Mouse (Mus musculus): ENCODE data around the gene Dnajb6. TPM values are rescaled to one million over a fixed set of nuclear protein-coding genes. Genes with fewer than 3 reads are reported as not detected.

Dnajb6 gene
- total RNA-seq, 2 experiments from 2014 or later, result 157 to 169 TPM

- no peak overlapping the region for H3K4me3 ChIP-seq
- no peak for TF ChIP-seq CTCF (IDR thresholded peaks at IDR 0.05)
- DNase-seq (ENCODE audit: extremely low spot score in 1 of 2, low spot score in 2 of 2), result no peak
- intact Hi-C loops (cut with DNase I), result no loop called here
- H3K27ac ChIP-seq, result no peak overlapping the region
These were observed 81.2 kb downstream of the Dnajb6 start for GRCm38 (mm10) chr5:29816523-29817242.

DNA sequence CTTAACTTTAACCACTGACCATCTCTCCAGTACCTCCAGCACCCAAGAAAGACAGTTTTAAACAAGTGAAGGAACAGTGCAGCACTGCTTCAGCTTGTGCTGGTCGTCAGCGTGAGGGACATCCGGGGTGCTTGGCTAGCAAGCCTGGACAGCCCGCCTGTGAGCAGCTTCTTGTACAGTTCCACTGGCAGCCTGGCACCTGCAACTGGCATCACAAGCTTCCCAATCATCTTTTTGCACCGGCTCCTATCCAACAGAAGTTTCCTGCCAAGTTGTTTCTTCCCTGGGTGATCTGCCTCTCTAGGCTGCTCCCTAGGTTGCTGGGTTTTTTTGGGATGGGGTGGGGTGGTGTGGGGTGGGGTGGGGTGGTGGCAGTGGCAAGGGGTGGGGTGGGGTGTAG is 81.9 kb downstream of the Dnajb6 start:
- Histone ChIP-seq H3K27ac (no peak overlapping the region), H3K4me3 (no peak overlapping the region)
- intact Hi-C loops (cut with DNase I), result no loop called here
- DNase-seq (ENCODE audit: extremely low spot score in 1 of 2, low spot score in 2 of 2), result no peak
- TF ChIP-seq CTCF (IDR thresholded peaks at IDR 0.05), result no peak

DNA sequence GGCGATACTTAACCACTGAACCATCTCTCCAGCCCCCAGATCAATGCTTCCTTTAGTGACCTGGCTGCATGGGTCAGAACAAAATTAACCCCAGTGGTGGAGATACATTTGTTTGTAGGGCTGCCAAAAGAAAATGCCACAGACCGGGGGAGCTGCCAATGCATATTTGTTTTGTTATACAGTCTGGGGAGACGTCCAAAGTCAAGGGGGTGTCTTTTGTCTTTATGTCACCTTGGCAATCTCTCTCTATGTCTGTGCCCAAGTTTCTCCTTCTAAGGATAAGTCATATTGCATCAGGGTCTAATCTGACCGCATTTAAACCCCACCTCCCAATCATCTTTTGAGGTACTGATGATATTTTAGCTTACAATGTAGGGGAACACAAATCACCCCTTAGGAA is 82.8 kb downstream of the Dnajb6 start:
- H3K27ac ChIP-seq, result no peak overlapping the region
- no peak for DNase-seq (ENCODE audit: extremely low spot score in 1 of 2, low spot score in 2 of 2)
- H3K4me3 ChIP-seq, result no peak overlapping the region
- intact Hi-C loops (cut with DNase I), result no loop called here
- no peak for TF ChIP-seq CTCF (IDR thresholded peaks at IDR 0.05)

GRCm38 (mm10) chr5:29824796-29825195 is 89.3 kb downstream of the Dnajb6 start:
- intact Hi-C loops (cut with DNase I), result loop anchor here (2.0 to 5.0 kb wide), 2 partner anchors 188 to 288 kb away; partner anchors contain the start of gene Il6
- TF ChIP-seq CTCF (IDR thresholded peaks at IDR 0.05), result peak; percentile 57
- no peak overlapping the region for H3K27ac ChIP-seq
- peak; percentile 26 to 33 for DNase-seq (ENCODE audit: extremely low spot score in 1 of 2, low spot score in 2 of 2)
- no peak overlapping the region for H3K4me3 ChIP-seq

DNA sequence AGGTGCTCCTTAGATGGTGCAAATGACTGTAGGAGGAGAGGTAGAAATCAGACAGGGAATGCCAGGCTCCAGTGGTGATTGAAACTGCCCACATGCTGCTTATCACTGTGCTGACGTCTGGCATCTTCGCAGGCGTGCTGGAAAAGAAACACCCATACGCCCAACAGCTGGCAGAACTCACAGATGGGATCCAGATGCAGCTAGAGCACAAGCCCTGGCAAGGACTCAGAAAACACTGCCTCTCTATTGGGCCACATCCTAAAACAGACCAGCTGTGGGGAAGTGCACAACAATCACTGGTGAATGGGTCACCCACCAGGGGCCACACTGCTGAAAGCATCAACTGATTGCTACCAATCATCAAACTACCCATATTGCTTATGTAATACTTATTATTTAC is 91.3 kb downstream of the Dnajb6 start:
- TF ChIP-seq CTCF (IDR thresholded peaks at IDR 0.05), result no peak
- no peak overlapping the region for H3K4me3 ChIP-seq
- DNase-seq (ENCODE audit: extremely low spot score in 1 of 2, low spot score in 2 of 2), result no peak
- H3K27ac ChIP-seq, result no peak overlapping the region
- intact Hi-C loops (cut with DNase I), result loop anchor here (5.0 kb wide), 1 partner anchor 286 kb away; no protein-coding TSS in a partner anchor

GRCm38 (mm10) chr5:29842444-29843166 is 107.1 kb downstream of the Dnajb6 start:
- no peak for DNase-seq (ENCODE audit: extremely low spot score in 1 of 2, low spot score in 2 of 2)
- Histone ChIP-seq H3K4me3 (no peak overlapping the region), H3K27ac (no peak overlapping the region)
- intact Hi-C loops (cut with DNase I), result no loop called here
- no peak for TF ChIP-seq CTCF (IDR thresholded peaks at IDR 0.05)

- no peak for DNase-seq (ENCODE audit: extremely low spot score in 1 of 2, low spot score in 2 of 2)
- intact Hi-C loops (cut with DNase I), result no loop called here
- Histone ChIP-seq H3K4me3 (no peak overlapping the region), H3K27ac (no peak overlapping the region)
- no peak for TF ChIP-seq CTCF (IDR thresholded peaks at IDR 0.05)
These were observed 109.5 kb downstream of the Dnajb6 start for GRCm38 (mm10) chr5:29845038-29845437.

DNA sequence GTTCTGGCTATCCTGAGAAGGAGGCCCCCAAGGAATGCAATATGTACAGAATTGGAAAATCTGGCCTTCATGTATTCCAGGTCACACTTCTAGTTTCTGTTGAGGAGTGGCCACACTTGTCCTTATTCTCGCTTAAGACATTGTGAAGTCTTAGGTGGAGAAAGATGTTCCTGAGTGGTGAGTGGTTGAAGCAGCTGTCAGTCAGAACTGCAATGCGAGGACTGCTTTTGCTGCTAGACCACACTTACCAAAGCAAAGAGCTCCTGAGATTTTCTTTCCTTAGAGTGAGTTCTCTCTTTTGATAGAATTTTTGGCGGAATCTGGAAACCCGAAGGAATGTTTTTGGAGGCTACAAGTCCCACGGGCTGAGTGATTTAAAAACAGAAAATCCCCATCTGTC is 112.0 kb downstream of the Dnajb6 start:
- Histone ChIP-seq H3K4me3 (no peak overlapping the region), H3K27ac (no peak overlapping the region)
- intact Hi-C loops (cut with DNase I), result no loop called here
- no peak for DNase-seq (ENCODE audit: extremely low spot score in 1 of 2, low spot score in 2 of 2)
- TF ChIP-seq CTCF (IDR thresholded peaks at IDR 0.05), result no peak

DNA sequence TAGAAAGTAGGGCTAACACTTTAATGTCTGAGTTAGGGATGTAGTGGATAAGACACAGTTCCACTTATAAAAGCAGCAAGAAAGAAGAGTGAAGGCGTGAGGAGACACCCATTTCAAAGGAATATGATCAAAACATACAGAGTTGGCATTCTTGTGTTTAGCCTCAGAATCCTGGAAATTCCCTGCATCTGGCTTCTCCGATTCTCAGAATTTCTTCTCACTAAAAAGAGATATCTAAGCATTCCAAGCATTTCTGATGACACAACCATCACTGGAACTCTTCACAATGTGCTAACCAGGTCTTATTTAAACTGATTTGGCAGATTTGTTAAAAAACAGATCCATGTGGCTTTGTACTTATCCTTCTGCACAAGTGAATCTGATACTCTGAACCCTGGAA is 112.6 kb downstream of the Dnajb6 start:
- intact Hi-C loops (cut with DNase I), result no loop called here
- no peak for DNase-seq (ENCODE audit: extremely low spot score in 1 of 2, low spot score in 2 of 2)
- TF ChIP-seq CTCF (IDR thresholded peaks at IDR 0.05), result no peak
- Histone ChIP-seq H3K27ac (no peak overlapping the region), H3K4me3 (no peak overlapping the region)

DNA sequence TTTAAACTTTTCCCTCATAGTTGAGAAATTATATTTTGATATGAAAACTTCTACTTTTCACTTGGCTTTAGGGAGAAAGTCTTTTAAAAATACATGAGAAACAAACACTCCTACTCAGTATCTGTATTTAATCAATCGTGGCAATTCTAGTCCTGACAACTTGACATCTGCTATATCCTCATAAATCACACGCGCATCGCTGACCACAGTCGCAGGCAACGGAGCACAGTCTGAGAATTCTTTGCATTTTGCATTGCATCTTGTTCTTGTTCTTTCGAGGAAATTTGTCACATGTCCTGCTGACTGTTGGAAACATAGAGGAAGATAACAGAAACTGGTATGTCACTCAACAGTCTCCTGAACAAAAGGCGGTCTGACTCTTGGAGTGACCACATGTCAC is 116.9 kb downstream of the Dnajb6 start:
- intact Hi-C loops (cut with DNase I), result no loop called here
- TF ChIP-seq CTCF (IDR thresholded peaks at IDR 0.05), result no peak
- Histone ChIP-seq H3K4me3 (no peak overlapping the region), H3K27ac (no peak overlapping the region)
- DNase-seq (ENCODE audit: extremely low spot score in 1 of 2, low spot score in 2 of 2), result no peak

GRCm38 (mm10) chr5:29853035-29853434 is 117.5 kb downstream of the Dnajb6 start:
- Histone ChIP-seq H3K4me3 (no peak overlapping the region), H3K27ac (no peak overlapping the region)
- TF ChIP-seq CTCF (IDR thresholded peaks at IDR 0.05), result no peak
- intact Hi-C loops (cut with DNase I), result no loop called here
- DNase-seq (ENCODE audit: extremely low spot score in 1 of 2, low spot score in 2 of 2), result no peak

DNA sequence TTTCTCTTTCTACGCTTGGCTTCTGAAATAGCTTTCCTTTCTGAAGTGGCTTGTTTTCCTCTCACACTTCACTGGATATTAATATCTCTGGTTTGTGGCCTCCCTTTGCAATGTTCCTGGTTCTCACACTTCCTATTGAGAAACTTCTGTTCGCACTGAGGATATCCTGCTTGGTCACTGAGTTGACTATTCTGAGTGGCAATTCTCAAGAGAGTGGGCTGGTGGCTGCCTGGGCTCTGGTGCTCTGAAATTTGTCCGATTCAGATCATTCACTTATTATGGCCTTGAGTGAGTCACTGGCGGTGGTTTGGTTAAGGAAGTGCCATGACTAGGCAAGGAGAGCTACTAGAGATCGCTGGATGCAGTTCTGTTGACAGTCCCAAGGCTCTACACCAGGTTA is 118.9 kb downstream of the Dnajb6 start:
- intact Hi-C loops (cut with DNase I), result no loop called here
- no peak for TF ChIP-seq CTCF (IDR thresholded peaks at IDR 0.05)
- Histone ChIP-seq H3K4me3 (no peak overlapping the region), H3K27ac (no peak overlapping the region)
- DNase-seq (ENCODE audit: extremely low spot score in 1 of 2, low spot score in 2 of 2), result no peak

GRCm38 (mm10) chr5:29854971-29855370 is 119.5 kb downstream of the Dnajb6 start:
- no peak for DNase-seq (ENCODE audit: extremely low spot score in 1 of 2, low spot score in 2 of 2)
- intact Hi-C loops (cut with DNase I), result no loop called here
- Histone ChIP-seq H3K4me3 (no peak overlapping the region), H3K27ac (no peak overlapping the region)
- no peak for TF ChIP-seq CTCF (IDR thresholded peaks at IDR 0.05)
